ENCODE assay signal across 8 mouse cellular contexts in the genomic region with DNA sequence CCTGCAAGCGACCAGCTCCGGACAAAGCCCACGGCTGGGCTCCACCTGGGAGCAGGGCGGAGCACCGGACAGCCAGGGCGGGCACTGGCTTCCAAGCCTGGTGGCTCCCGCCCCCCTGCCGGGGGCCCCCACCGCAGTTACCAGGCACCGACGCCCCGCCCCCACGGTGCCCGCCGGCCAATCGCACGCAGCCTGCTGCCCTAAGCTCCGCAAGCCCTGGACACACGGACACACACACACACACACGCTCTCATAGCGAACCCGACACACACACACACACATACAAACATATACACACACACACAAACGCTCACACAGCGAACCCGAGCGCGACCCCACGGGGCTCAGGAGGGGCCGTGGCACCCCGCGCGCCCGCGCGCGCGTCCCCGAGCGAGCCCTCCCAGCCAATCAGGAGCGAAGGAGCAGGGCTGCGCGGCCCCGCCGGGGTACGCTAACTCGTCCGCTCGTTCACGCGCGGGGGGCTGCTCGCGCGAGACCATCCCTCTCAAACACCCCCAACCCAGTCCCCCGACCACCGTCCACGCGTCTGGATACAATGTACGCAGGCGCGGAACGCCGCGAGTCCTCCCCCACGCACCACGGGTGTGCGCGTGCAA. TPM values are rescaled to one million over a fixed set of nuclear protein-coding genes. Genes with fewer than 3 reads are reported as not detected.
A peak's percentile ranks its signal among the peaks of the same experiment; 100 is the strongest.
DNase-seq lines count a peak whose midpoint lies in the region; ATAC-seq and TF ChIP-seq lines count a peak whose summit lies in the region.

No protein-coding gene starts in this region.

- peak; percentile 97 for DNase-seq in G1E (ENCODE audit: low spot score)
- peak; percentile 94 to 98 for DNase-seq in cerebellum, adult 18-20 months
- DNase-seq in forebrain, postnatal 0 days: peak; percentile 98
- DNase-seq in layer of hippocampus, adult 9-10 months (ENCODE audit: low spot score): peak; percentile 67
- DNase-seq in ovary, postnatal 10 days (ENCODE audit: low spot score): peak; percentile 84
- DNase-seq in thymus, postnatal 10 days (ENCODE audit: low spot score in 2 of 2): peak; percentile 89 to 92

- H3K27me3 ChIP-seq in G1E (ENCODE audit: insufficient read depth, low read length): no peaks in the 10 kb centered on the region
- no peaks in the 10 kb centered on the region for H3K27me3 ChIP-seq in forebrain, postnatal 0 days (ENCODE audit: insufficient read depth, low read length)
- no peaks in the 10 kb centered on the region for H3K27me3 ChIP-seq in lung, embryonic 16.5 days (ENCODE audit: control insufficient read depth, insufficient read depth, low read depth, low read length)

- H3K27ac ChIP-seq in forebrain, postnatal 0 days (ENCODE audit: low read depth, low read length): peak overlapping the region; percentile 99
- H3K27ac ChIP-seq in lung, embryonic 16.5 days (ENCODE audit: low read length): peak overlapping the region; percentile 98

- peak overlapping the region; percentile 66 for H3K4me2 ChIP-seq in forebrain, postnatal 0 days (ENCODE audit: low read depth)
- peak overlapping the region; percentile 64 for H3K4me2 ChIP-seq in lung, embryonic 16.5 days (ENCODE audit: low read depth, low read length)

- no peak for TF ChIP-seq CTCF in G1E (IDR thresholded peaks at IDR 0.05; ENCODE audit: low read depth, low read length)
- no peak for TF ChIP-seq CTCF in forebrain, postnatal 0 days (IDR thresholded peaks at IDR 0.05; ENCODE audit: low read depth)

- peak overlapping the region; percentile 94 for H3K4me3 ChIP-seq in G1E (ENCODE audit: low read depth, low read length)
- peak overlapping the region; percentile 88 for H3K4me3 ChIP-seq in forebrain, postnatal 0 days (ENCODE audit: low read depth, low read length)
- peak overlapping the region; percentile 68 for H3K4me3 ChIP-seq in lung, embryonic 16.5 days (ENCODE audit: low read length)

- peak overlapping the region; percentile 97 for H3K9ac ChIP-seq in forebrain, postnatal 0 days
- H3K9ac ChIP-seq in lung, embryonic 16.5 days (ENCODE audit: low read length): peak overlapping the region; percentile 92

- no peaks in the 10 kb centered on the region for H3K9me3 ChIP-seq in G1E (replicated peaks)
- H3K9me3 ChIP-seq in forebrain, postnatal 0 days (ENCODE audit: low read length): no peaks in the 10 kb centered on the region
- H3K9me3 ChIP-seq in lung, embryonic 16.5 days (ENCODE audit: control insufficient read depth, low read length): no peaks in the 10 kb centered on the region

- H3K4me1 ChIP-seq in G1E (ENCODE audit: insufficient read depth, low read depth, low read length): peaks cover 44% of the 10 kb centered on the region
- H3K4me1 ChIP-seq in forebrain, postnatal 0 days (ENCODE audit: insufficient read depth): 0 out of 2 replicates have a peak, but pooled peaks cover 4% of the 10 kb centered on the region
- H3K4me1 ChIP-seq in lung, embryonic 16.5 days (replicated peaks; ENCODE audit: control insufficient read depth, insufficient read depth, low read length): peaks cover 23% of the 10 kb centered on the region

- H3K36me3 ChIP-seq in G1E (replicated peaks): peaks cover 37% of the 10 kb centered on the region
- peaks cover 16% of the 10 kb centered on the region; the same call in 1 of the 2 replicates for H3K36me3 ChIP-seq in forebrain, postnatal 0 days (ENCODE audit: insufficient read depth)
- peaks cover 12% of the 10 kb centered on the region for H3K36me3 ChIP-seq in lung, embryonic 16.5 days (ENCODE audit: control insufficient read depth, insufficient read depth, low read length)

- peak; percentile 51 for ATAC-seq in G1E (ENCODE audit: extremely low read depth, insufficient number of reproducible peaks, low FRiP score, poor library complexity, severe bottlenecking)
- ATAC-seq in forebrain, postnatal 0 days: peak; percentile 84
- peak; percentile 55 to 65 for ATAC-seq in hematopoietic stem cell, adult 5-6 weeks (replicated peaks in 1 of 2; ENCODE audit: insufficient read depth in 1 of 2, low FRiP score in 2 of 2, low TSS enrichment in 1 of 2, low read depth in 1 of 2, poor library complexity in 2 of 2, severe bottlenecking in 2 of 2)
- ATAC-seq in lung, embryonic 16.5 days (ENCODE audit: low read depth): peak; percentile 84

- WGBS in forebrain, postnatal 0 days: 2% methylated on average over 68 of the region's 68 CpGs
- WGBS in lung, embryonic 16.5 days: under 1% methylated on average over 61 of the region's 68 CpGs

RNA-seq across cellular contexts. Expression of gene Gtf2i, which starts 1.0 kb away (rescaled TPM):
- total RNA-seq in G1E (2014; fragmentation: Nextera tagmentation) (176 and 183 TPM in 2 replicates), G1E (2017) (53.0 and 55.7 TPM in 2 replicates)
- polyA plus RNA-seq in G1E (2012): 220 and 291 TPM in 2 replicates
- total RNA-seq in forebrain, postnatal 0 days (2014; rRNA removed): 98.3 and 120 TPM in 2 replicates
- polyA plus RNA-seq in forebrain, postnatal 0 days (2015; fragmentation: Nextera tagmentation; extraction: Ambion mirVana): 62.7 and 85.6 TPM in 2 replicates
- total RNA-seq in hematopoietic stem cell, adult 5-6 weeks (2017): 81.7 and 88.4 TPM in 2 replicates
- polyA plus RNA-seq in lung, embryonic 16.5 days (2015; fragmentation: Nextera tagmentation; extraction: Ambion mirVana): 165 and 170 TPM in 2 replicates

Comparison
In these comparisons a context has a peak if more than half of its experiments do, and no peak if none do; other contexts are left out.
1. Peak in every context shown above with its lines: DNase-seq, ATAC-seq, H3K4me3 ChIP-seq and H3K27ac ChIP-seq.